Mouse (Mus musculus): ENCODE measurements around the gene Patl2. TPM values are rescaled to one million over a fixed set of nuclear protein-coding genes. Genes with fewer than 3 reads are reported as not detected.

The Patl2 gene
- not detected in 2 replicates for total RNA-seq (2023)

DNA sequence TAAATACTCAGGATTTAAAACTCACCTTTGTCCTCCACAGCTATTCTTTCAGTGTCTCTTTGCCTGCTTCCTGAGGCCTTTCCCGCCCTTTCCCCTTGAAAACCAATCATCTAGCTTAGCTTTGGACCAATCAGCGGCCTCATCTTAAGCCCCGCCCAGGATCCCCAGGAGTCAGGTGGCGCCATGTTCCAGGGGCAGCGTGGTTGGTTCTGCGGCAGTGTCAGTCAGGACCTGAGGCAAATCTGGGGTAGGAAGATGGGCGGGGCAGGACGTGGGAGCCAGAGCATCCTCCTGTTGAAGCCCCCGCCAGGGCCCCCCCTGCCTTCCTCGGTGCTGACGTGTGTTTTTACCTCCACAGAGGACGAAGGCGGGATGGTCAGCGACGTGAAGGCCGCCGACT is at the start of gene Patl2, which contains the start of gene Terb2:
TSS of gene Patl2 (minus strand) at position 84 of the 400 bp plus-strand sequence.
TSS of gene Terb2 (plus strand) at position 167 of the 400 bp plus-strand sequence.

DNA sequence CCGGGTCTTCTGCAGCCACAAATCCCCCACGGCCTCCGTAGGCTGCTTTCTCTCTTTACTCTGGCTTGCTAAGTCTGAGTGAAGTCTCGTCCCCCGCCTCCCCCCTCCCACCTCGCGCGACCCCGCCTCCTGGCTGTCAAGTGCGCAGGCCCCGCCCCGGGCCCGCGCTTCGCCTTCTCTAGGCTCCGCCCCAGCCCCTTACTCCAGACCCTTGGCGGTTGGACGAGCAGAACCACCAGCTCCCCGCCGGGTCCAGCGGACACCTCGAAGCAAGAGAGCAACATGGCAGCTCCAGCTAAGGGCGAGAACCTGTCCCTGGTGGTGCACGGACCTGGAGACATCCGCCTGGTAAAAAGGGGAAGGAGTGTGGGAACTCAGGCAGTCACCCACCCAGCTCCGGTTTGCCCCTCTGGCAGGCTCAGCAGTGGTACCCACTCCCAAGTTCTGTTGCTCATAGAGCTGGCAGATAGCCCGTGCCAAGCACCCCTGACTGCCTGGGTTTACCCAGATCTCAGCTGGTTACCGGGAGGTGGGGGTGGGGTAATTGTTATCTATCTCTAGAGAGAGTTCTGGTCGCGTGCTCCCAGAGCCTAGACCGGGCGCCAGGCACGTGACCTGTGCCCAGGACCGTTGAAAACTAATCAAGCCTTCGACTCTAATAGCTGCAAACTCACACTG is 48.8 kb upstream of the Patl2 start, which contains the start of gene Sord:
TSS of gene Sord (plus strand) at position 139 of the 678 bp plus-strand sequence.

DNA sequence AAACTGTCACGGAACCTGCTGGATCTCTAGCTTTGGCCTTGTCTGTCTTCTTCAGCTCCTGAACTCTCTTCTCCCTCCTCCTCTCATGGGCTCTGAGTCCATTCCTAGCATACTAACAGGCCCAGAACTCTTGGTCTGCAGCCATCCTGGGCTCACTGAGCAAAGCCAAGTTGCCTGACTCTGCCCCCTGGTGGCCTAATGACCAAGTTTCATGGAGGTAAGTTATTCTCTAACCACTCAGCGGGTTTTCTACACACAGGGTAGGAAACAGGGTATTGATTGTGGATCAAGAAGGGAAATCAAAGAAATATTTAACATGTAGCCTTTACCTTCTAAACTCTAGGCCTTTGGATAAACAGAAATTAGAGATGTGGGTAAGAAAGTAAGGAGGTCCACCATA is 25.3 kb downstream of the Patl2 start, which contains the start of gene Trim69:
TSS of gene Trim69 (plus strand) at position 21 of the 400 bp plus-strand sequence.

DNA sequence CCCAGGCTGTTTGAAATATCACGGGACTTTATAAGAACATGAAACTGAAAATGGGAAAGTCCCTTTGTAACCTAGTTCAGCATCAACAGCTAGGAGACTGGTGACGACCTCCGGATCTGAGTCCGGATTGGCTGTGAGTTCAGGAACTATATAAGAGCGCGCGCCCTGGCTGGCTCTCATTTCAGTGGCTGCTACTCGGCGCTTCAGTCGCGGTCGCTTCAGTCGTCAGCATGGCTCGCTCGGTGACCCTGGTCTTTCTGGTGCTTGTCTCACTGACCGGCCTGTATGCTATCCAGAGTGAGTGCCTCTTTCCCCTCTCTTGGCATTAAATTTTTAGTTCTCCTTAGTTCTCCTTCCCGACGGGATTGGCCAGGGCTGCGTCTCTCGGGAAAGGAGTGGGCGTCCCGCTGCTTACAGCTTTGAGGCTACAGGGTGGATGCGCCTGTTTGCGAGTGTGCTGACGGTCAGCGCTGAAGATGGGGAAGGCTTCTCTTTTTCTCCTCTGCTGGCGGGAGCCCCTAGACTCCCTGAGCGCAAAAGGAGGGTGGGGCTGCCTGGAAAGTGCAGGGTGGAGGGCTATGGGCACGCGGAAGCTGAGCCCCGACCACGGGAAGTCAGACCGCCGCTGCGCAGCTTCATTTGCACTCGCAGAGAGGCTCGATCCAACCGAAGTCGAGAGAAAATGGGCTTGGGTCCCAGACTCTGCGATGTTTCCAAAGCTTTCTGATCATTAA is 38.3 kb downstream of the Patl2 start, which contains the start of gene B2m:
TSS of gene B2m (plus strand) at position 179 of the 734 bp plus-strand sequence.

DNA sequence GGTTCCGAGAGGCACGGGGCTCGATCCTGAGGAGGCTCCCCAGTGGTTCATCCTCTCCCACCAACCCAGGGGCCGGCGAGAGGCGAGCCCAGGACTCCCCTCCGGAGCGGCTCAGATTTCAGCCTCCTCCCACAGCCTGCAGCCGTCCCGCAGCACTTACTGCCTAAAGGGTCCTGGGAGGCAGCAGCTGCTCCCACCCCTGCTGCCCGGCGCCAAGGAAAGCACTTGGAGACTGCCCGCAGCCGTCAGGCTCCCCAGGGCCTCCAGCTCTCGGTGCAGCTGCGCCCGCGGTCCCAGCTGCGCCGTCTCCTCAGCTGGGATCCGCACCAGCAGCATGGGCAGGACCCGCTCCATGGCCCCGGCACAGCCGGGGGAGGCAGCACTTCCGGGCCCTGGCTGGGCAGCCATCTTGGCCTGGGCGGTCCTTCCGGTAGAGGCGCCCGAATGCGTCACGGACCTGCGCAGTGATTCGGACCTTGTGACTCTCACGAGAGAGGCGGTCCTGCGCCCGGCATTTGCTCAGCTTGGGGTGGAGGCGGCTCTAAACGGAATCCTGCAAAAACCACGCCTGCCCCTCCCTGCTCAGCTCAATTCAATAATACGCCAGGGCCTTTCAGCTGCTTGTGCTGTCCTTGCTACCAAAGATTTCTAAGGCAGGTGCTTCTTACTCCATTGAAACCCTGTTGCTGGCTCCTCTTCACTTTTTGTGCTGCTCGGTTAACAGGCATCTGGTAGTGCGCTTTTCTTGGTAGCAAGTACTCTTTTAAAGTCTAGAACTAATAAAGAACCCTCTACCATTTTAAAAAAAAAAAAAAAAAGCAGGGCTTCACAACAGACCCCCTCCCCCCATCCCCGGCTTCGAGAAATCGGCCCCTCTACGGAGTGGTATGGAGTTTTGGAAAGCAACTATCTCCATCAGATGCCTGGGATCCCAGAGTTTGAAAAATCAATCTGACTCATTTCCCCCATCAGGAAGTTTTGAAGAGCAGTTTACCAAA is 67.7 kb downstream of the Patl2 start, which contains the start of gene Spg11:
TSS of gene Spg11 (minus strand) at position 426 of the 998 bp plus-strand sequence.

Other genes with a start within 250 kb of the Patl2 start
- 19.4 and 27.9 TPM in 2 replicates for gene Ctdspl2, start 230.2 kb downstream of the Patl2 start, total RNA-seq (2023)
- not detected in 2 replicates for gene Mageb3, start 230.1 kb downstream of the Patl2 start, total RNA-seq (2023)
- gene Eif3j1, start 157.6 kb downstream of the Patl2 start, total RNA-seq (2023), result 17.3 and 24.2 TPM in 2 replicates
- 23.6 and 33.1 TPM in 2 replicates for gene Spg11, start 67.8 kb downstream of the Patl2 start, total RNA-seq (2023)
- gene B2m, start 38.5 kb downstream of the Patl2 start, total RNA-seq (2023), result 620 and 1,063 TPM in 2 replicates
- gene Trim69, start 25.5 kb downstream of the Patl2 start, total RNA-seq (2023), result 0.44 TPM in 1 of 2 replicates, not detected in the other
- not detected in 2 replicates for gene Terb2, start 83 bp upstream of the Patl2 start, total RNA-seq (2023)
- gene Sord, start 48.6 kb upstream of the Patl2 start, total RNA-seq (2023), result 12.9 and 18.7 TPM in 2 replicates
- not detected in 2 replicates for gene Duox2, start 112.3 kb upstream of the Patl2 start, total RNA-seq (2023)
- gene Duoxa2, start 112.7 kb upstream of the Patl2 start, total RNA-seq (2023), result not detected in 2 replicates
- gene Duoxa1, start 127.5 kb upstream of the Patl2 start, total RNA-seq (2023), result not detected in 2 replicates
- not detected in 2 replicates for gene Duox1, start 129.5 kb upstream of the Patl2 start, total RNA-seq (2023)
- 0.43 and 0.88 TPM in 2 replicates for gene Shf, start 183.0 kb upstream of the Patl2 start, total RNA-seq (2023)
- 40.3 and 42.5 TPM in 2 replicates for gene Slc28a2, start 240.3 kb upstream of the Patl2 start, total RNA-seq (2023)